Mouse (Mus musculus) kidney, adult 2 months (tissue): ENCODE measurements around the gene Cblb. TPM values are rescaled to one million over a fixed set of nuclear protein-coding genes. Genes with fewer than 3 reads are reported as not detected.

Source experiments
- DNase-seq: peaks from one replicate; pipeline ENCODE4 v3.0.0; 2021
- H3K27ac ChIP-seq: fragments of 200-500 bp; 2 replicates; pipeline ENCODE4 v1.5.1; 2012; ENCODE audit warnings: low read depth, low read length, control low read depth, inconsistent platforms; ENCODE audit not compliant: insufficient read depth
- H3K27me3 ChIP-seq: fragments of 200-500 bp; replicated peaks from 2 replicates; pipeline ENCODE4 v1.6.1; 2012; ENCODE audit warnings: mild to moderate bottlenecking, moderate library complexity, low read length, inconsistent platforms; ENCODE audit not compliant: control insufficient read depth, insufficient read depth
- H3K36me3 ChIP-seq: fragments of 200-500 bp; 2 replicates; pipeline ENCODE4 v1.6.1; 2012; ENCODE audit warnings: mild to moderate bottlenecking, moderate library complexity, low read length, inconsistent platforms; ENCODE audit not compliant: control insufficient read depth, insufficient read depth
- H3K4me1 ChIP-seq: fragments of 200-500 bp; 2 replicates; pipeline ENCODE4 v1.6.1; 2011; ENCODE audit warnings: low read length; ENCODE audit not compliant: control insufficient read depth, insufficient read depth
- H3K4me3 ChIP-seq: fragments of 200-500 bp; 2 replicates; pipeline ENCODE4 v1.5.1; 2011; ENCODE audit warnings: mild to moderate bottlenecking, low read depth, low read length, control low read depth; ENCODE audit not compliant: insufficient read depth
- CTCF ChIP-seq: fragments of 200-500 bp; conservative IDR thresholded peaks from 2 replicates; pipeline ENCODE4 v1.5.1; 2011; ENCODE audit warnings: low read depth, mild to moderate bottlenecking, control low read depth, low read length, moderate library complexity, mixed read lengths; ENCODE audit not compliant: insufficient read depth, insufficient read length
- POLR2A ChIP-seq: fragments of 200-500 bp; IDR thresholded peaks from one replicate; pipeline ENCODE4 v1.6.1; 2011; ENCODE audit warnings: low read depth, low read length, control low read depth
- WGBS: fragments of 180-500 bp; shearing (Covaris S2); methylation state at CpG from one replicate; pipeline ENCODE4 v1.1.7; 2018; 5-methylcytosine and 5-hydroxymethylcytosine counted together
- polyA plus RNA-seq: library from polyadenylated mRNA; depleted of rRNA; stranded (reverse); fragments of >200 nt; gene quantifications from 2 replicates; pipeline ENCODE4 v1.2.3, GENCODE M21; 2012

Gene Cblb
- polyA plus RNA-seq, 1 experiment: 8.8 TPM

DNA sequence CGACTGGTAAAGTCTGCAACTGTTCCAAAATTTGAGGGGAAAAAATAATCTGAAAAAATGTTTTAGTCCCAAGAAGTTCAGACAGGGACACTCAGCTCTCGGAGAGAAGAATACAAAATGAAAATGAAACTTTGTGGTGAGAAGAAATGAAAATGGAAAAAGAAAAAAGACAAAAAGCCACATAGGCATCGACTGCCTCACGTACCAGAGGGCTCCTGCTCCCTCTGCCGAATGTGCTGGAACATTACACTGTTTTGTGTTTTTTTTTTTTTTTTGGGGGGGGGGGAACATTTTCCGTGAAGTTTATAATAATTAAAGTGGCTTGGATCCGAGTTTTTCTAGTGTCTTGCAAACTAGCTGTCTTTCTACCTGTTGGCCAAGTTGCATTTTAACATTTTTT, 151.0 kb downstream of the Cblb start:
- Histone ChIP-seq H3K4me3 (no peak overlapping the region), H3K4me1 (no peaks in the 10 kb centered on the region), H3K36me3 (no peaks in the 10 kb centered on the region; the same call in 1 of the 2 replicates), H3K27me3 (no peaks in the 10 kb centered on the region), H3K27ac (no peak overlapping the region)
- WGBS: 50% methylated on average over 7 of the region's 7 CpGs
- DNase-seq: no peak
- peak; percentile 58 for TF ChIP-seq CTCF
- no peak for TF ChIP-seq POLR2A

DNA sequence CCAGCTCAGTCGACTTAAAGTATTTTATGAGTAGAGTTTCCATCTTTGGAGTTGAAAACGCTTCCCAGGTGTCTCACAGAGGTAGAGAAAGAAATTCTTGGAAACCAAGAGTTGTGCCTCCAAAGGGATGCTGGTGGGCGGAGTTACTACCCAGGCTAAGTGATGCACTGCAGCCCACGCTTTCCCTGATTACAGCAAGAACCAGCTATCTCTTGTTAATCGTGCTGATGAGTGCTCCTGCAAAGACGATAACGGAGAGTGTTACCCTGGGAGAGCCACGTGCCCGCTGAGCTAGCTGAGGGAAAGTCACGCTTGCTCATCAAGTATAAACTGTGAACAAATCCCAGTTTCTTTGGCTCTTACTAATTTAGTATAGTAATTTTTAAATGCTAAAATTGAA, 153.3 kb downstream of the Cblb start:
- Histone ChIP-seq H3K36me3 (no peaks in the 10 kb centered on the region; the same call in 1 of the 2 replicates), H3K4me1 (no peaks in the 10 kb centered on the region), H3K27me3 (no peaks in the 10 kb centered on the region), H3K27ac (no peak overlapping the region), H3K4me3 (no peak overlapping the region)
- DNase-seq: no peak
- TF ChIP-seq CTCF (no peak), POLR2A (no peak)
- WGBS: 92% methylated on average over 10 of the region's 10 CpGs

- Histone ChIP-seq H3K36me3 (no peaks in the 10 kb centered on the region; the same call in 1 of the 2 replicates), H3K27ac (no peak overlapping the region), H3K27me3 (no peaks in the 10 kb centered on the region), H3K4me1 (no peaks in the 10 kb centered on the region), H3K4me3 (no peak overlapping the region)
- WGBS: 76% methylated on average over 10 of the region's 10 CpGs
- peak; percentile 25 for DNase-seq
- no peak for TF ChIP-seq CTCF
- no peak for TF ChIP-seq POLR2A
Measured at GRCm38 (mm10) chr16:52186731-52187130, 155.7 kb downstream of the Cblb start.

GRCm38 (mm10) chr16:52189103-52189502, 158.1 kb downstream of the Cblb start:
- WGBS: 75% methylated on average over 1 of the region's 2 CpGs
- H3K4me1 ChIP-seq: no peaks in the 10 kb centered on the region
- H3K4me3 ChIP-seq: no peak overlapping the region
- H3K27ac ChIP-seq: no peak overlapping the region
- no peak for TF ChIP-seq CTCF
- no peak for TF ChIP-seq POLR2A
- H3K27me3 ChIP-seq: no peaks in the 10 kb centered on the region
- no peak for DNase-seq
- no peaks in the 10 kb centered on the region; the same call in 1 of the 2 replicates for H3K36me3 ChIP-seq

- Histone ChIP-seq H3K4me1 (no peaks in the 10 kb centered on the region), H3K36me3 (no peaks in the 10 kb centered on the region; the same call in 1 of the 2 replicates), H3K27me3 (no peaks in the 10 kb centered on the region), H3K27ac (no peak overlapping the region), H3K4me3 (no peak overlapping the region)
- TF ChIP-seq POLR2A (no peak), CTCF (no peak)
- DNase-seq: peak; percentile 81
- WGBS: 57% methylated on average over 5 of the region's 5 CpGs
Measured at GRCm38 (mm10) chr16:52190714-52191113, 159.7 kb downstream of the Cblb start.

DNA sequence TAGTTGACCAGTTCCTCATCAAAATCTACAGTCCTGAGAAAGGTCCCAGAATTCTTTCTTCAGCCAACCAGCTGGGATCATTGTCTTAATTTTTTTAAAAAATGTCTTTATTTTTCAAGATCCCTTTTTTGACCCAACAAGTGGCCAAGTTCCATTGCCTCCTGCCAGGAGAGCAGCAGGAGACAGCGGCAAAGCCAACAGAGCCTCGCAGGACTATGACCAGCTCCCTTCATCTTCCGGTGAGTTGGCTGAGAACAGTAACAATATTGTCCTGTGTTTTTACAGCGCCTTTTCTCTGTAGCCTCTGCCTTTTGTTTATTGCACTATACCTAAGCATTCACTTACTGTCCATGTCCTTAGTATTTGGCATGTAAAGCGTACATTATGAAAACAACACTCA, 163.0 kb downstream of the Cblb start:
- DNase-seq: peak; percentile 19

GRCm38 (mm10) chr16:52194866-52195265, 163.8 kb downstream of the Cblb start:
- no peak for DNase-seq
- WGBS: 84% methylated on average over 3 of the region's 3 CpGs

More for the DNA sequence above, 163.0 kb downstream of the Cblb start:
- Histone ChIP-seq H3K27me3 (no peaks in the 10 kb centered on the region), H3K4me3 (no peak overlapping the region), H3K27ac (no peak overlapping the region), H3K36me3 (no peaks in the 10 kb centered on the region; the same call in 1 of the 2 replicates), H3K4me1 (no peaks in the 10 kb centered on the region)
- TF ChIP-seq CTCF (no peak), POLR2A (no peak)
- WGBS: 80% methylated on average over 5 of the region's 5 CpGs

DNA sequence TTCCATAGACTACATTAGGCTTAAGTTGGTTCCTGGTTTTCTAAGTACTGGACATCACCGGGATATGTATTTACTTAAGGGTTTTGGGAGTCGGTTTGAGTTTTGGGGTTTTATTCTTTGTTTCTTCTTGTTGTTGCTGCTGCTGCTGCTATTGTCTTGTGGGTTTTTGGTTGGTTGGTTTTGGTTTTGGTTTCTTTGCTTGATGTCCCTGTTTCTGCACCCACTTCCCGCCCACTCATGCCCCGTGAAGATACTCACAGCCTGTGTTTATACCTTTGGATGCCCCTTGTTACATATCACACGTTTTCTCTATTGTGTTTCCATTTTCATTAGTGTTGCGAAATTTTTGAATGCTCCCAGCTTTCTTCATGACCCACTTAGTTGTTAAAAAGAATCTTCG, 169.1 kb downstream of the Cblb start:
- no peak overlapping the region for H3K27ac ChIP-seq
- WGBS: 91% methylated on average over 7 of the region's 7 CpGs
- TF ChIP-seq CTCF: no peak

More at GRCm38 (mm10) chr16:52194866-52195265, 163.8 kb downstream of the Cblb start:
- no peak overlapping the region for H3K4me3 ChIP-seq
- H3K4me1 ChIP-seq: no peaks in the 10 kb centered on the region
- H3K36me3 ChIP-seq: no peaks in the 10 kb centered on the region; the same call in 1 of the 2 replicates
- H3K27me3 ChIP-seq: no peaks in the 10 kb centered on the region
- no peak overlapping the region for H3K27ac ChIP-seq
- TF ChIP-seq POLR2A: no peak
- no peak for TF ChIP-seq CTCF

More for the DNA sequence above, 169.1 kb downstream of the Cblb start:
- DNase-seq: no peak
- Histone ChIP-seq H3K36me3 (peaks cover 2% of the 10 kb centered on the region; the same call in 1 of the 2 replicates), H3K27me3 (no peaks in the 10 kb centered on the region), H3K4me3 (no peak overlapping the region), H3K4me1 (no peaks in the 10 kb centered on the region)
